In genomic region chr14:34860891-34861780, GRCm38 (mm10) we compare ENCODE assay signal across 24 mouse cellular contexts. TPM values are rescaled to one million over a fixed set of nuclear protein-coding genes. Genes with fewer than 3 reads are reported as not detected.
DNase-seq lines count a peak whose midpoint lies in the region; ATAC-seq and TF ChIP-seq lines count a peak whose summit lies in the region.
"Had no signal": no experiment of that assay in that cellular context is flagged by ENCODE, and none has a peak within 500 bp of the region (broad histone marks: within the 10 kb centered on the region; RNA-seq: fewer than 3 reads in every experiment).

No protein-coding gene starts in this region.

- no peaks in the 10 kb centered on the region for H3K36me3 ChIP-seq in hindbrain, embryonic 13.5 days
- H3K36me3 ChIP-seq in hindbrain, embryonic 10.5 days: no peaks in the 10 kb centered on the region
- no peaks in the 10 kb centered on the region for H3K36me3 ChIP-seq in ES-E14 (ENCODE audit: control insufficient read depth, insufficient read depth, low read length, poor library complexity, severe bottlenecking)
- H3K36me3 ChIP-seq: heart, embryonic 13.5 days; limb, embryonic 15.5 days; liver, embryonic 15.5 days; midbrain, embryonic 10.5 days had no signal

- H3K4me1 ChIP-seq in hindbrain, embryonic 13.5 days (replicated peaks): peaks cover 19% of the 10 kb centered on the region
- no peaks in the 10 kb centered on the region for H3K4me1 ChIP-seq in hindbrain, embryonic 10.5 days (replicated peaks)
- no peaks in the 10 kb centered on the region; a peak in 1 of 4 replicates for H3K4me1 ChIP-seq in ES-E14 (ENCODE audit: control insufficient read depth in 2 of 2, insufficient read depth in 2 of 2, low read length in 2 of 2, poor library complexity in 1 of 2)
- H3K4me1 ChIP-seq: heart, embryonic 13.5 days; limb, embryonic 15.5 days; liver, embryonic 15.5 days had no signal

- no peaks in the 10 kb centered on the region for H3K27me3 ChIP-seq in hindbrain, embryonic 13.5 days
- H3K27me3 ChIP-seq in hindbrain, embryonic 10.5 days (ENCODE audit: insufficient read depth, poor library complexity, severe bottlenecking): no peaks in the 10 kb centered on the region
- H3K27me3 ChIP-seq: limb, embryonic 15.5 days; liver, embryonic 15.5 days; Patski had no signal

- WGBS in hindbrain, embryonic 13.5 days: 81% methylated on average over 9 of the region's 9 CpGs
- 83% methylated on average over 9 of the region's 9 CpGs for WGBS in hindbrain, embryonic 10.5 days

- H3K4me2 ChIP-seq in hindbrain, embryonic 13.5 days: no peak overlapping the region
- H3K4me2 ChIP-seq: heart, embryonic 13.5 days; limb, embryonic 15.5 days; liver, embryonic 15.5 days had no signal

- H3K9me3 ChIP-seq in hindbrain, embryonic 13.5 days: no peaks in the 10 kb centered on the region
- H3K9me3 ChIP-seq in hindbrain, embryonic 10.5 days: no peaks in the 10 kb centered on the region
- H3K9me3 ChIP-seq in ES-E14 (ENCODE audit: control insufficient read depth, insufficient read depth, low read depth, low read length): no peaks in the 10 kb centered on the region
- H3K9me3 ChIP-seq: heart, embryonic 13.5 days; limb, embryonic 15.5 days; liver, embryonic 15.5 days; midbrain, embryonic 10.5 days had no signal

- H3K9ac ChIP-seq in hindbrain, embryonic 13.5 days: no peak overlapping the region
- no peak overlapping the region for H3K9ac ChIP-seq in ES-E14 (ENCODE audit: insufficient read depth, low read depth, low read length, poor library complexity, severe bottlenecking)
- H3K9ac ChIP-seq: heart, embryonic 13.5 days; limb, embryonic 15.5 days; liver, embryonic 15.5 days had no signal

- DNase-seq in hindbrain, embryonic 10.5 days (ENCODE audit: low spot score): no peak
- no peak for DNase-seq in ES-E14 (ENCODE audit: low read depth, low spot score)
- DNase-seq in kidney, adult 18-20 months: peak; percentile 38
- DNase-seq in kidney, postnatal 10 days: peak; percentile 33
- DNase-seq in gastrocnemius, postnatal 36 days: no peak
- DNase-seq in layer of hippocampus, postnatal 36 days: no peak
- DNase-seq in cerebellum, adult 9-10 months: no peak
- DNase-seq: adrenal gland, postnatal 14 days; cerebellum, adult 18-20 months; cerebellum, postnatal 36 days; gastrocnemius, postnatal 10 days; heart, adult 18-20 months; heart, postnatal 36 days; thymus, postnatal 14 days had no signal

- in situ Hi-C loops in ES-E14 (cut with MboI; ENCODE audit: low sequenced_read_pairs in 2 of 2, unreplicated experiment in 2 of 2): loop anchor here in 1 of 2 experiments (25.0 kb wide), 1 partner anchor 101 kb away; no protein-coding TSS in a partner anchor

- ATAC-seq in hindbrain, embryonic 13.5 days (ENCODE audit: low FRiP score): 0 out of 2 replicates have a peak, but pooled peaks have one; percentile 6
- ATAC-seq: hindbrain, embryonic 16.5 days; intestine, embryonic 16.5 days; Patski had no signal

- no peak overlapping the region for H3K27ac ChIP-seq in hindbrain, embryonic 13.5 days
- H3K27ac ChIP-seq in hindbrain, embryonic 10.5 days: no peak overlapping the region
- no peak overlapping the region for H3K27ac ChIP-seq in ES-E14 (ENCODE audit: insufficient read depth, low read depth, low read length, poor library complexity, severe bottlenecking)
- H3K27ac ChIP-seq: heart, embryonic 13.5 days; limb, embryonic 15.5 days; liver, embryonic 15.5 days; macrophage; midbrain, embryonic 10.5 days had no signal

- intact Hi-C loops in gastrocnemius, postnatal 36 days (cut with DNase I): no loop called here

- no peak overlapping the region for H3K4me3 ChIP-seq in hindbrain, embryonic 13.5 days
- no peak overlapping the region for H3K4me3 ChIP-seq in hindbrain, embryonic 10.5 days
- H3K4me3 ChIP-seq in ES-E14 (ENCODE audit: insufficient read depth in 1 of 2, low read depth in 1 of 2, low read length in 2 of 2, poor library complexity in 1 of 2, severe bottlenecking in 1 of 2): no peak overlapping the region
- H3K4me3 ChIP-seq: heart, embryonic 13.5 days; limb, embryonic 15.5 days; liver, embryonic 15.5 days; midbrain, embryonic 10.5 days had no signal

TF ChIP-seq in ES-E14, 5 proteins besides CTCF, POLR2A, EP300 and RAD21:
- 0 out of 2 replicates have a peak, but pooled peaks have one; percentile 27 for TF ChIP-seq MAFK (IDR thresholded peaks at IDR 0.05; ENCODE audit: insufficient read depth, low read depth, low read length)
- no peak for TF ChIP-seq ZC3H11A (IDR thresholded peaks at IDR 0.05; ENCODE audit: borderline replicate concordance, low read depth, low read length)
- TF ChIP-seq CHD2 (IDR thresholded peaks at IDR 0.05; ENCODE audit: low read depth, low read length): no peak
- TF ChIP-seq ZNF384 (IDR thresholded peaks at IDR 0.05; ENCODE audit: low read depth, low read length): no peak
- TF ChIP-seq HCFC1 (IDR thresholded peaks at IDR 0.05; ENCODE audit: borderline replicate concordance, insufficient read depth, low read length): no peak
TF ChIP-seq in ES-E14: peak in this region for 1.

RNA-seq across cellular contexts. Expression of gene Grid1, which starts 41.2 kb away (rescaled TPM):
- polyA plus RNA-seq in hindbrain, embryonic 13.5 days (2015; fragmentation: Nextera tagmentation; extraction: Ambion mirVana): 3.5 and 3.6 TPM in 2 replicates
- 0.10 and 0.42 TPM in 2 replicates for polyA plus RNA-seq in hindbrain, embryonic 10.5 days (2016; fragmentation: Nextera tagmentation; extraction: Ambion mirVana)
- total RNA-seq in ES-E14 (2012; rRNA removed): 0.26 and 0.54 TPM in 2 replicates
- not detected for total RNA-seq in gastrocnemius, postnatal 36 days (2021)
- total RNA-seq in layer of hippocampus, postnatal 36 days (2021): 10 to 100 TPM; 51.7 to 53.4 TPM
- total RNA-seq: heart, adult 18-20 months had no signal
- polyA plus RNA-seq: macrophage; Patski; small intestine, adult 2 months had no signal

Comparison
In these comparisons a context has a peak if more than half of its experiments do, and no peak if none do; other contexts are left out.
1. DNase-seq: peak in kidney, adult 18-20 months (single experiment) and kidney, postnatal 10 days (single experiment); none in hindbrain, embryonic 10.5 days (single experiment), ES-E14 (single experiment), gastrocnemius, postnatal 36 days (0 of 2), layer of hippocampus, postnatal 36 days (0 of 2) and cerebellum, adult 9-10 months (single experiment).
2. RNA of gene Grid1, which starts 41.2 kb away (total RNA-seq): 51.7 to 53.4 TPM in layer of hippocampus, postnatal 36 days; 0.26 to 0.54 TPM in ES-E14 and not detected in gastrocnemius, postnatal 36 days; every median in the first group is over 10 times any median in the second.